Mouse (Mus musculus): ENCODE measurements around the gene Mei1. TPM values are rescaled to one million over a fixed set of nuclear protein-coding genes. Genes with fewer than 3 reads are reported as not detected.
A peak's percentile ranks its signal among the peaks of the same experiment; 100 is the strongest.
"Not testable (repeated sequence)": the region's sequence is repeated elsewhere in the genome, so short reads cannot be mapped to it uniquely, and the experiment has no call there.

The Mei1 gene
- polyA plus RNA-seq, 1 experiment: not detected

- Histone ChIP-seq H3K27ac (ENCODE audit: insufficient read depth, low read length) (no peak overlapping the region), H3K27me3 (ENCODE audit: control insufficient read depth, insufficient read depth, low read length, poor library complexity, severe bottlenecking) (no peaks in the 10 kb centered on the region), H3K4me1 (ENCODE audit: control insufficient read depth, insufficient read depth, low read length) (no peaks in the 10 kb centered on the region), H3K4me3 (ENCODE audit: low read depth, low read length) (no peak overlapping the region), H3K9me3 (replicated peaks; ENCODE audit: control insufficient read depth, insufficient read depth, low read length, poor library complexity, severe bottlenecking) (no peaks in the 10 kb centered on the region), H3K9ac (ENCODE audit: low read depth, poor library complexity, severe bottlenecking) (no peak overlapping the region), H3K36me3 (ENCODE audit: control insufficient read depth, insufficient read depth, low read length, poor library complexity, severe bottlenecking) (no peaks in the 10 kb centered on the region)
- TF ChIP-seq CTCF (IDR thresholded peaks at IDR 0.05; ENCODE audit: low read depth, low read length) (no peak), EP300 (IDR thresholded peaks at IDR 0.05; ENCODE audit: insufficient read depth, low read depth, low read length) (no peak), POLR2A (IDR thresholded peaks at IDR 0.05; ENCODE audit: insufficient read depth, low read length) (no peak)
These were observed 17.5 kb downstream of the Mei1 start for GRCm38 (mm10) chr15:82087266-82087665.

GRCm38 (mm10) chr15:82091061-82091460 is 21.3 kb downstream of the Mei1 start:
- H3K4me3 ChIP-seq (ENCODE audit: low read depth, low read length): no peak overlapping the region
- no peak overlapping the region for H3K27ac ChIP-seq (ENCODE audit: insufficient read depth, low read length)
- H3K9me3 ChIP-seq (replicated peaks; ENCODE audit: control insufficient read depth, insufficient read depth, low read length, poor library complexity, severe bottlenecking): no peaks in the 10 kb centered on the region
- TF ChIP-seq POLR2A (IDR thresholded peaks at IDR 0.05; ENCODE audit: insufficient read depth, low read length) (no peak), EP300 (IDR thresholded peaks at IDR 0.05; ENCODE audit: insufficient read depth, low read depth, low read length) (no peak), CTCF (IDR thresholded peaks at IDR 0.05; ENCODE audit: low read depth, low read length) (no peak)
- H3K36me3 ChIP-seq (ENCODE audit: control insufficient read depth, insufficient read depth, low read length, poor library complexity, severe bottlenecking): no peaks in the 10 kb centered on the region
- H3K4me1 ChIP-seq (ENCODE audit: control insufficient read depth, insufficient read depth, low read length): no peaks in the 10 kb centered on the region
- H3K27me3 ChIP-seq (ENCODE audit: control insufficient read depth, insufficient read depth, low read length, poor library complexity, severe bottlenecking): no peaks in the 10 kb centered on the region
- H3K9ac ChIP-seq (ENCODE audit: low read depth, poor library complexity, severe bottlenecking): no peak overlapping the region

DNA sequence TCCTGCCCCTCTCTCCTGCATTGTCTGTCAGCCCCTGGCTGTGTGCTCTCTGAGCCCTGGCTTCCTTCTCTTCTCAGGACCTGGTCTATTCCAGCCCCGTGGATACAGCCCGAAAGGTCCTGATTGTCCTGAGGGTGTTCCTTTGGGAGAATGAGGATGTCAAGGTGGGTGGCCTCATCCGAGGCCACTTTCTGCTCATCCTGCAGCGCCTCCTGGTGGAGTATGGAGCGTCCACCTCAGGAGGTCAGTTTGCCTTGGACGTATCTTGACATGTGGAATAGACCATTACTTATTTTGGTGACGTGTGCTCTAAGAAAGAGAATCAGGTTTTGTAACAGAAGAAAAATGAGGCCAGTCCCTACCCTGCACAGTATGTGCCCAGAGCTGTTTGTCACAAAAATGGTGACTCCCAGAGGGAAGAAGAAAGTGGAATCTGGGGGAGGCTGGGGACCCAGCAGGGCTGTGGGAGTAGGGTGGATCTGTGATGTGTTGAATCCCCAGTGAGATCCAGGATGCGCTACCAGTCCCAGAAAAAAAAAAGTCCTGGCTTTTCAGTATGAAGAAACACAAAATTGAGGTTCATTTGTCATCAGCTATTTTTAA is 37.3 kb downstream of the Mei1 start:
- Histone ChIP-seq H3K4me3 (ENCODE audit: low read depth, low read length) (no peak overlapping the region), H3K27ac (ENCODE audit: insufficient read depth, low read length) (no peak overlapping the region), H3K9ac (ENCODE audit: low read depth, poor library complexity, severe bottlenecking) (no peak overlapping the region), H3K27me3 (ENCODE audit: control insufficient read depth, insufficient read depth, low read length, poor library complexity, severe bottlenecking) (no peaks in the 10 kb centered on the region), H3K36me3 (ENCODE audit: control insufficient read depth, insufficient read depth, low read length, poor library complexity, severe bottlenecking) (no peaks in the 10 kb centered on the region), H3K4me1 (ENCODE audit: control insufficient read depth, insufficient read depth, low read length) (no peaks in the 10 kb centered on the region), H3K9me3 (replicated peaks; ENCODE audit: control insufficient read depth, insufficient read depth, low read length, poor library complexity, severe bottlenecking) (no peaks in the 10 kb centered on the region)
- TF ChIP-seq CTCF (IDR thresholded peaks at IDR 0.05; ENCODE audit: low read depth, low read length) (peak; percentile 82), EP300 (IDR thresholded peaks at IDR 0.05; ENCODE audit: insufficient read depth, low read depth, low read length) (no peak), POLR2A (IDR thresholded peaks at IDR 0.05; ENCODE audit: insufficient read depth, low read length) (no peak)

GRCm38 (mm10) chr15:82120544-82120943 is 50.7 kb downstream of the Mei1 start:
- Histone ChIP-seq H3K4me1 (ENCODE audit: control insufficient read depth, insufficient read depth, low read length) (no peaks in the 10 kb centered on the region), H3K27me3 (ENCODE audit: control insufficient read depth, insufficient read depth, low read length, poor library complexity, severe bottlenecking) (no peaks in the 10 kb centered on the region), H3K27ac (ENCODE audit: insufficient read depth, low read length) (no peak overlapping the region), H3K36me3 (ENCODE audit: control insufficient read depth, insufficient read depth, low read length, poor library complexity, severe bottlenecking) (no peaks in the 10 kb centered on the region), H3K9me3 (replicated peaks; ENCODE audit: control insufficient read depth, insufficient read depth, low read length, poor library complexity, severe bottlenecking) (no peaks in the 10 kb centered on the region), H3K9ac (ENCODE audit: low read depth, poor library complexity, severe bottlenecking) (no peak overlapping the region), H3K4me3 (ENCODE audit: low read depth, low read length) (no peak overlapping the region)
- no peak for TF ChIP-seq CTCF (IDR thresholded peaks at IDR 0.05; ENCODE audit: low read depth, low read length)
- no peak for TF ChIP-seq EP300 (IDR thresholded peaks at IDR 0.05; ENCODE audit: insufficient read depth, low read depth, low read length)
- no peak for TF ChIP-seq POLR2A (IDR thresholded peaks at IDR 0.05; ENCODE audit: insufficient read depth, low read length)

DNA sequence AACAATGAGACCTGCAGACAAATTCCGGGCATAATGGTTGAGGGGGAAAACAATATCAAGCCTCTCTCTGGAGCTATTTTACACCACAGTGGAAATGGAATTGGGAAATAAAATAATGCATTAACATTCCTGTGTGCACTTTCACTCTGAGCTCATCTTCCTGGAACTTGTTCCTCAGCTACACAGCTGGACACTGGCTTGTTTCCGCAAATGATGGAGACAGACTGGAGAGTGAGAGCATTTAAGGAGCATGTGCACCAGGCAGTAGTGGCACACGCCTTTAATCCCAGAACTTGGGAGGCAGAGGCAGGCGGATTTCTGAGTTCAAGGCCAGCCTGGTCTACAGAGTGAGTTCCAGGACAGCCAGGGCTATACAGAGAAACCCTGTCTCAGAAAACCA is 56.9 kb downstream of the Mei1 start:
- not testable (repeated sequence) for H3K9me3 ChIP-seq (replicated peaks; ENCODE audit: control insufficient read depth, insufficient read depth, low read length, poor library complexity, severe bottlenecking); H3K4me1 ChIP-seq (ENCODE audit: control insufficient read depth, insufficient read depth, low read length); H3K9ac ChIP-seq (ENCODE audit: low read depth, poor library complexity, severe bottlenecking); H3K27ac ChIP-seq (ENCODE audit: insufficient read depth, low read length); H3K36me3 ChIP-seq (ENCODE audit: control insufficient read depth, insufficient read depth, low read length, poor library complexity, severe bottlenecking); H3K27me3 ChIP-seq (ENCODE audit: control insufficient read depth, insufficient read depth, low read length, poor library complexity, severe bottlenecking); H3K4me3 ChIP-seq (ENCODE audit: low read depth, low read length)

GRCm38 (mm10) chr15:82127426-82128374 is 57.9 kb downstream of the Mei1 start, which contains the start of gene Ccdc134:
Gene Ccdc134, plus strand, starts transcription at chr15:82127922.
- Histone ChIP-seq H3K4me3 (ENCODE audit: low read depth, low read length) (peak within 1 kb of the TSS; percentile 74), H3K9me3 (replicated peaks; ENCODE audit: control insufficient read depth, insufficient read depth, low read length, poor library complexity, severe bottlenecking) (no peaks in the 10 kb centered on the region), H3K36me3 (ENCODE audit: control insufficient read depth, insufficient read depth, low read length, poor library complexity, severe bottlenecking) (no peaks in the 10 kb centered on the region), H3K27ac (ENCODE audit: insufficient read depth, low read length) (no peak within 1 kb of the TSS), H3K4me1 (ENCODE audit: control insufficient read depth, insufficient read depth, low read length) (no peaks in the 10 kb centered on the region), H3K27me3 (ENCODE audit: control insufficient read depth, insufficient read depth, low read length, poor library complexity, severe bottlenecking) (no peaks in the 10 kb centered on the region), H3K9ac (ENCODE audit: low read depth, poor library complexity, severe bottlenecking) (peak within 1 kb of the TSS; percentile 69)
- TF ChIP-seq CTCF (IDR thresholded peaks at IDR 0.05; ENCODE audit: low read depth, low read length): no peak
- TF ChIP-seq POLR2A (IDR thresholded peaks at IDR 0.05; ENCODE audit: insufficient read depth, low read length): no peak
- no peak for TF ChIP-seq EP300 (IDR thresholded peaks at IDR 0.05; ENCODE audit: insufficient read depth, low read depth, low read length)
